Mouse (Mus musculus) effector memory CD4-positive, alpha-beta T cell, adult 5 months (primary cell): ENCODE results near the gene Actr2. TPM values are rescaled to one million over a fixed set of nuclear protein-coding genes. Genes with fewer than 3 reads are reported as not detected.

Source experiments
- polyA plus RNA-seq: library from polyadenylated mRNA; unstranded; fragments of 100-300 nt; shearing (Covaris generic); gene quantifications from one replicate; pipeline ENCODE4 v1.2.1, GENCODE M21; 2017

Gene Actr2
- polyA plus RNA-seq, result 213 TPM

GRCm38 (mm10) chr11:20112741-20113480 lies at the start of gene Actr2:
Gene Actr2 (minus strand): TSS chr11:20112913.

Other genes starting within 250 kb of the Actr2 start
- 9.9 TPM for gene Spred2, start 188.5 kb downstream of the Actr2 start, polyA plus RNA-seq
- 152 TPM for gene Rab1a, start 88.5 kb upstream of the Actr2 start, polyA plus RNA-seq
- gene Cep68, start 136.5 kb upstream of the Actr2 start, polyA plus RNA-seq, result 18.6 TPM
- gene Slc1a4, start 219.8 kb upstream of the Actr2 start, polyA plus RNA-seq, result 0.70 TPM